Mouse (Mus musculus) megakaryocyte, embryonic 14.5 days (primary cell): Measurements from ENCODE around the gene Ctdspl. TPM values are rescaled to one million over a fixed set of nuclear protein-coding genes. Genes with fewer than 3 reads are reported as not detected.

Experiments used
- H3K27me3 ChIP-seq: replicated peaks from 2 replicates; pipeline ENCODE3; 2012; ENCODE audit warnings: inconsistent platforms
- H3K36me3 ChIP-seq: replicated peaks from 2 replicates; pipeline ENCODE3; 2012; ENCODE audit warnings: low read length, inconsistent platforms, mixed read lengths
- H3K4me1 ChIP-seq: 2 replicates; pipeline ENCODE4 v1.6.1; 2012; ENCODE audit warnings: inconsistent platforms
- H3K4me3 ChIP-seq: replicated peaks from 2 replicates; pipeline ENCODE3; 2012; ENCODE audit warnings: moderate library complexity, mild to moderate bottlenecking, inconsistent platforms
- H3K9me3 ChIP-seq: 2 replicates; pipeline ENCODE4 v1.6.1; 2012; ENCODE audit warnings: inconsistent platforms
- FLI1 ChIP-seq: IDR thresholded peaks from 2 replicates; pipeline ENCODE4 v1.6.1; 2012; ENCODE audit warnings: low read length, inconsistent platforms, mixed read lengths
- GATA1 ChIP-seq: IDR thresholded peaks from 3 replicates; pipeline ENCODE4 v1.6.1; 2012; ENCODE audit warnings: mixed read lengths, low read length, inconsistent platforms, borderline replicate concordance
- polyA plus RNA-seq: library from polyadenylated mRNA; stranded (reverse); fragments of >175 nt; gene quantifications from 2 replicates; pipeline ENCODE4 v1.2.3, GENCODE M21; 2012; ENCODE audit warnings: low replicate concordance; ENCODE audit not compliant: insufficient read depth

Ctdspl gene
- polyA plus RNA-seq, 1 experiment = 4.2 TPM

GRCm38 (mm10) chr9:119008871-119009270 lies 82.6 kb downstream of the Ctdspl start:
- TF ChIP-seq FLI1 (no peak), GATA1 (no peak)
- Histone ChIP-seq H3K36me3 (peaks cover 92% of the 10 kb centered on the region), H3K4me1 (peaks cover 44% of the 10 kb centered on the region), H3K27me3 (no peaks in the 10 kb centered on the region), H3K4me3 (no peak overlapping the region), H3K9me3 (no peaks in the 10 kb centered on the region)

GRCm38 (mm10) chr9:119010156-119010710 lies 84.0 kb downstream of the Ctdspl start:
- H3K9me3 ChIP-seq = no peaks in the 10 kb centered on the region
- H3K4me3 ChIP-seq = no peak overlapping the region
- H3K36me3 ChIP-seq = peaks cover 92% of the 10 kb centered on the region
- TF ChIP-seq GATA1 = no peak
- no peak for TF ChIP-seq FLI1
- H3K4me1 ChIP-seq = peaks cover 31% of the 10 kb centered on the region
- no peaks in the 10 kb centered on the region for H3K27me3 ChIP-seq

GRCm38 (mm10) chr9:119016785-119017507 lies 90.7 kb downstream of the Ctdspl start:
- H3K4me1 ChIP-seq = peaks cover 10% of the 10 kb centered on the region
- H3K4me3 ChIP-seq = no peak overlapping the region
- TF ChIP-seq FLI1 = no peak
- no peak for TF ChIP-seq GATA1
- H3K9me3 ChIP-seq = no peaks in the 10 kb centered on the region
- peaks cover 94% of the 10 kb centered on the region for H3K36me3 ChIP-seq
- no peaks in the 10 kb centered on the region for H3K27me3 ChIP-seq

- no peaks in the 10 kb centered on the region for H3K9me3 ChIP-seq
- H3K27me3 ChIP-seq = no peaks in the 10 kb centered on the region
- TF ChIP-seq GATA1 = no peak
- TF ChIP-seq FLI1 = no peak
- H3K36me3 ChIP-seq = peaks cover 97% of the 10 kb centered on the region
- peaks cover 12% of the 10 kb centered on the region; the same call in 1 of the 2 replicates for H3K4me1 ChIP-seq
- no peak overlapping the region for H3K4me3 ChIP-seq
Observed at GRCm38 (mm10) chr9:119021731-119022130, 95.5 kb downstream of the Ctdspl start.

- TF ChIP-seq GATA1 (no peak), FLI1 (no peak)
Observed at GRCm38 (mm10) chr9:119025263-119025662, 99.0 kb downstream of the Ctdspl start.

GRCm38 (mm10) chr9:119025832-119026331 lies 99.6 kb downstream of the Ctdspl start:
- peaks cover 14% of the 10 kb centered on the region; the same call in 1 of the 2 replicates for H3K4me1 ChIP-seq
- H3K9me3 ChIP-seq = no peaks in the 10 kb centered on the region
- no peak for TF ChIP-seq GATA1
- TF ChIP-seq FLI1 = no peak
- no peak overlapping the region for H3K4me3 ChIP-seq
- no peaks in the 10 kb centered on the region for H3K27me3 ChIP-seq
- H3K36me3 ChIP-seq = peaks cover 97% of the 10 kb centered on the region

More at GRCm38 (mm10) chr9:119025263-119025662, 99.0 kb downstream of the Ctdspl start:
- peaks cover 14% of the 10 kb centered on the region; the same call in 1 of the 2 replicates for H3K4me1 ChIP-seq
- H3K27me3 ChIP-seq = no peaks in the 10 kb centered on the region
- no peaks in the 10 kb centered on the region for H3K9me3 ChIP-seq
- H3K4me3 ChIP-seq = no peak overlapping the region
- peaks cover 97% of the 10 kb centered on the region for H3K36me3 ChIP-seq

GRCm38 (mm10) chr9:119027337-119027736 lies 101.1 kb downstream of the Ctdspl start:
- H3K36me3 ChIP-seq = peaks cover 97% of the 10 kb centered on the region
- peaks cover 14% of the 10 kb centered on the region for H3K4me1 ChIP-seq
- H3K27me3 ChIP-seq = no peaks in the 10 kb centered on the region
- H3K4me3 ChIP-seq = no peak overlapping the region
- H3K9me3 ChIP-seq = no peaks in the 10 kb centered on the region
- no peak for TF ChIP-seq FLI1
- no peak for TF ChIP-seq GATA1

GRCm38 (mm10) chr9:119028226-119029195 lies 102.3 kb downstream of the Ctdspl start:
- H3K9me3 ChIP-seq = no peaks in the 10 kb centered on the region
- no peak overlapping the region for H3K4me3 ChIP-seq
- no peaks in the 10 kb centered on the region for H3K27me3 ChIP-seq
- TF ChIP-seq FLI1 (no peak), GATA1 (no peak)
- peaks cover 97% of the 10 kb centered on the region for H3K36me3 ChIP-seq
- peaks cover 14% of the 10 kb centered on the region for H3K4me1 ChIP-seq

- Histone ChIP-seq H3K27me3 (no peaks in the 10 kb centered on the region), H3K9me3 (no peaks in the 10 kb centered on the region), H3K4me3 (no peak overlapping the region), H3K4me1 (peaks cover 10% of the 10 kb centered on the region), H3K36me3 (peaks cover 97% of the 10 kb centered on the region)
- TF ChIP-seq GATA1 = no peak
- TF ChIP-seq FLI1 = no peak
Observed at GRCm38 (mm10) chr9:119029568-119029967, 103.3 kb downstream of the Ctdspl start.
